Mouse (Mus musculus) kidney, adult 9 months (tissue): ENCODE results near the gene Tm9sf1.

Source experiments
- DNase-seq: peaks from one replicate; pipeline ENCODE4 v3.0.0; 2022

Tm9sf1 gene

DNA sequence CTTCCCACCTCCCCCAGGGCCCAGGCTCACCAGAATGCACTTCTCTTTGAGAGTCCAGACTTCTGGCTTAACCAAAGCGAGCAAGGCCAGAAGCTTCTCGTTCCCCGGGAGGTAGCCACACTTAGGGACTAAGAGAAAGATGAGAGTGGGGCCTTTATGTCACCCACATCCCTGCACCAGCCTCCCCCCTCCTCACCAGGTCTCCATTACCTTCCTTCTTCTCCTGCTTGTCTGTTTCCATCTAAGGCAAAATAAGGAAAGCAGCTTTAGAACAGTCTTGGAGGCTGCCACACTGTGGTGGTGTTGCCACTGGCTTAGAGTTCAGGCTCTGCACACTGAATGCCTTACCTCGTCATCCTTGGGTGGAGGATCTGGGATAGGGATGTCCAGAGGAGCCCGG is 54.3 kb downstream of the Tm9sf1 start:
- no peak for DNase-seq

DNA sequence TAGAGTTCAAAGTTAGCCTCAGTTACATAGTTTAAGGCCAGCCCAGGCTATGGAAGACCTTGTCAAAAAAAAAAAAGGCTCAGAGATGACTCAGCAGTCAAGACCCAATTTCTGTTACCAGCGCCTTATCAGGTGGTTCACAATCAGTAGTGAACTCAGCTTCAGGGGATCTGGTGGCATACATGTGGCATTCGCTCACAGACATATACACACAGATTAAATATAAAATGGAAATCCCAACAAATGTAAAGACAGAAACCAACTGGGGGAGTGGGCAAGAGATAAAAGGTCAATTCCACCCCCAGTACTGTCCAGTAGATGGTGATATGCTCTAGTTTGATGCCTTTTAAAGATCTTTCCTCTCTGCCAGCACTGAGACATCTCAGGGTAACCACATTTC is 57.5 kb downstream of the Tm9sf1 start:
- no peak for DNase-seq
